Mouse (Mus musculus): ENCODE results near the gene Zfand2b. TPM values are rescaled to one million over a fixed set of nuclear protein-coding genes. Genes with fewer than 3 reads are reported as not detected.

Zfand2b gene
- polyA plus RNA-seq, 1 experiment from 2014 or later, result 39.6 TPM

- Histone ChIP-seq H3K36me3 (ENCODE audit: control insufficient read depth, insufficient read depth, low read length) (peaks cover 22% of the 10 kb centered on the region), H3K4me3 (ENCODE audit: low read length) (peak overlapping the region; percentile 92), H3K4me2 (replicated peaks; ENCODE audit: low read depth, low read length) (peak overlapping the region; percentile 86), H3K9ac (ENCODE audit: low read depth, low read length) (peak overlapping the region; percentile 70), H3K27me3 (ENCODE audit: control insufficient read depth, insufficient read depth, low read length) (no peaks in the 10 kb centered on the region), H3K27ac (ENCODE audit: low read depth, low read length) (peak overlapping the region; percentile 6; the same call in 1 of the 2 replicates), H3K4me1 (ENCODE audit: control insufficient read depth, insufficient read depth, low read length) (peaks cover 33% of the 10 kb centered on the region), H3K9me3 (ENCODE audit: control insufficient read depth, low read length) (no peaks in the 10 kb centered on the region)
- ATAC-seq (ENCODE audit: low FRiP score, low TSS enrichment), result peak; percentile 40
- 8% methylated on average over 34 of the region's 34 CpGs for WGBS
Measured at GRCm38 (mm10) chr1:75208967-75209678, 40.7 kb downstream of the Zfand2b start.

- peaks cover 29% of the 10 kb centered on the region for H3K36me3 ChIP-seq (ENCODE audit: control insufficient read depth, insufficient read depth, low read length)
- H3K27me3 ChIP-seq (ENCODE audit: control insufficient read depth, insufficient read depth, low read length), result no peaks in the 10 kb centered on the region
- peak within 1 kb of the TSS; percentile 94 for H3K9ac ChIP-seq (ENCODE audit: low read depth, low read length)
- peak within 1 kb of the TSS; percentile 92 for H3K4me3 ChIP-seq (ENCODE audit: low read length)
- H3K4me2 ChIP-seq (replicated peaks; ENCODE audit: low read depth, low read length), result peak within 1 kb of the TSS; percentile 86
- H3K27ac ChIP-seq (ENCODE audit: low read depth, low read length), result no peak within 1 kb of the TSS; the same call in 1 of the 2 replicates
- H3K9me3 ChIP-seq (ENCODE audit: control insufficient read depth, low read length), result no peaks in the 10 kb centered on the region
- peak; percentile 90 for ATAC-seq (ENCODE audit: low FRiP score, low TSS enrichment)
- 5% methylated on average over 42 of the region's 42 CpGs for WGBS
- peaks cover 33% of the 10 kb centered on the region for H3K4me1 ChIP-seq (ENCODE audit: control insufficient read depth, insufficient read depth, low read length)
Measured at GRCm38 (mm10) chr1:75210136-75211087, 42.0 kb downstream of the Zfand2b start, which contains the start of the genes Glb1l and Stk16. Gene Glb1l (minus strand): TSS chr1:75210813. Gene Stk16 (plus strand): TSS chr1:75210838.

- WGBS, result 13% methylated on average over 17 of the region's 17 CpGs
- Histone ChIP-seq H3K27ac (ENCODE audit: low read depth, low read length) (no peak overlapping the region), H3K36me3 (ENCODE audit: control insufficient read depth, insufficient read depth, low read length) (peaks cover 34% of the 10 kb centered on the region), H3K4me1 (ENCODE audit: control insufficient read depth, insufficient read depth, low read length) (peaks cover 33% of the 10 kb centered on the region), H3K9me3 (ENCODE audit: control insufficient read depth, low read length) (no peaks in the 10 kb centered on the region), H3K4me2 (replicated peaks; ENCODE audit: low read depth, low read length) (peak overlapping the region; percentile 86), H3K27me3 (ENCODE audit: control insufficient read depth, insufficient read depth, low read length) (no peaks in the 10 kb centered on the region), H3K4me3 (ENCODE audit: low read length) (peak overlapping the region; percentile 92), H3K9ac (ENCODE audit: low read depth, low read length) (peak overlapping the region; percentile 94)
- no peak for ATAC-seq (ENCODE audit: low FRiP score, low TSS enrichment)
Measured at GRCm38 (mm10) chr1:75211141-75211708, 42.8 kb downstream of the Zfand2b start.

- 92% methylated on average over 4 of the region's 4 CpGs for WGBS
- no peak overlapping the region for H3K9ac ChIP-seq (ENCODE audit: low read depth, low read length)
- no peaks in the 10 kb centered on the region for H3K27me3 ChIP-seq (ENCODE audit: control insufficient read depth, insufficient read depth, low read length)
- no peak for ATAC-seq (ENCODE audit: low FRiP score, low TSS enrichment)
- H3K9me3 ChIP-seq (ENCODE audit: control insufficient read depth, low read length), result no peaks in the 10 kb centered on the region
- peaks cover 33% of the 10 kb centered on the region for H3K4me1 ChIP-seq (ENCODE audit: control insufficient read depth, insufficient read depth, low read length)
- H3K27ac ChIP-seq (ENCODE audit: low read depth, low read length), result no peak overlapping the region
- no peak overlapping the region for H3K4me2 ChIP-seq (replicated peaks; ENCODE audit: low read depth, low read length)
- H3K4me3 ChIP-seq (ENCODE audit: low read length), result no peak overlapping the region
- peaks cover 34% of the 10 kb centered on the region for H3K36me3 ChIP-seq (ENCODE audit: control insufficient read depth, insufficient read depth, low read length)
Measured at GRCm38 (mm10) chr1:75212542-75212941, 44.1 kb downstream of the Zfand2b start.

DNA sequence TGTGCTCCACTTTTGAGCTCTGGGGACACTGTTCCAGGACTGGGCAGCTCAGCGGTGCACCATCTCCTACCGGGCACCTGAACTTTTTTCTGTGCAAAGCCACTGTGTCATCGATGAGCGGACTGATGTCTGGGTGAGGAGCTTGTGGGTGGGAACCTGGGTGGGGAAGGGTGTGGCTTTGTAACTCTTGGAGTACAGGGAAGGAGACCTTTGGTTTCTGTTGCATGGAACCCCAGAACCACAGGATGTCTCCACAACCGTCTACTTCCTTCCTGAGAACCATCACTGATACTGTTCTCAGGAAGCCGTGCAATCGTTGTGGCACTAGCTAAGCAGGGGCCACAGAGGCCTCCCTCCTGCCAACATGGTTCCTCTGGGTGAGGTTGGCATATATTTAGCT, 44.6 kb downstream of the Zfand2b start:
- H3K27ac ChIP-seq (ENCODE audit: low read depth, low read length), result no peak overlapping the region
- no peak overlapping the region for H3K4me3 ChIP-seq (ENCODE audit: low read length)
- WGBS, result 90% methylated on average over 7 of the region's 7 CpGs
- peaks cover 31% of the 10 kb centered on the region for H3K4me1 ChIP-seq (ENCODE audit: control insufficient read depth, insufficient read depth, low read length)
- H3K9ac ChIP-seq (ENCODE audit: low read depth, low read length), result no peak overlapping the region
- peaks cover 34% of the 10 kb centered on the region for H3K36me3 ChIP-seq (ENCODE audit: control insufficient read depth, insufficient read depth, low read length)
- no peaks in the 10 kb centered on the region for H3K9me3 ChIP-seq (ENCODE audit: control insufficient read depth, low read length)
- no peak for ATAC-seq (ENCODE audit: low FRiP score, low TSS enrichment)
- no peak overlapping the region for H3K4me2 ChIP-seq (replicated peaks; ENCODE audit: low read depth, low read length)
- peaks cover 3% of the 10 kb centered on the region for H3K27me3 ChIP-seq (ENCODE audit: control insufficient read depth, insufficient read depth, low read length)

DNA sequence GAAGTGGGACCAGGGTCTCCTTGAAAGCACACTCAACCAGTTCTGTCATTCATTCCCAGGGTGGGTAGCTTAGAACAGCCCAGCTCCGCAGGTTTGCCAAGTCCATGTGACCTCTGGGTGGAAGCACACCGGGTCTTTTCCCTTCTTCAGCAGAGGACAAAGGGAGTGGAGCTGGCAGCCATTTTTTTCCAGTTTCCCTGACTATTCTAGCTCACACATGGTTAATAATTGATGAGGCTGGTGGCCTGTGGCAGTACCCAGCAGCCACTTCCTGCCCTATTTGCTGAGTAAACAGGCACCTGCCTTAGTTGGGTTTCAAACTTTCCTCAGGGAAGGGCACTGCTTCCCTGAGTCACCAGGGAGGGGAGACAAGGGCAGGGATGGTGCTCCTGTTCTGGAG, 46.0 kb downstream of the Zfand2b start:
- peak overlapping the region; percentile 79; the same call in 1 of the 2 replicates for H3K27ac ChIP-seq (ENCODE audit: low read depth, low read length)
- H3K4me1 ChIP-seq (ENCODE audit: control insufficient read depth, insufficient read depth, low read length), result peaks cover 25% of the 10 kb centered on the region

GRCm38 (mm10) chr1:75214886-75215285, 46.4 kb downstream of the Zfand2b start:
- ATAC-seq (ENCODE audit: low FRiP score, low TSS enrichment), result no peak
- Histone ChIP-seq H3K4me2 (replicated peaks; ENCODE audit: low read depth, low read length) (no peak overlapping the region), H3K36me3 (ENCODE audit: control insufficient read depth, insufficient read depth, low read length) (peaks cover 34% of the 10 kb centered on the region), H3K4me3 (ENCODE audit: low read length) (no peak overlapping the region), H3K27me3 (ENCODE audit: control insufficient read depth, insufficient read depth, low read length) (peaks cover 19% of the 10 kb centered on the region), H3K9ac (ENCODE audit: low read depth, low read length) (no peak overlapping the region), H3K9me3 (ENCODE audit: control insufficient read depth, low read length) (no peaks in the 10 kb centered on the region), H3K27ac (ENCODE audit: low read depth, low read length) (peak overlapping the region; percentile 79), H3K4me1 (ENCODE audit: control insufficient read depth, insufficient read depth, low read length) (peaks cover 27% of the 10 kb centered on the region)
- 57% methylated on average over 5 of the region's 5 CpGs for WGBS

More for the DNA sequence above, 46.0 kb downstream of the Zfand2b start:
- H3K4me2 ChIP-seq (replicated peaks; ENCODE audit: low read depth, low read length), result no peak overlapping the region
- no peak overlapping the region for H3K9ac ChIP-seq (ENCODE audit: low read depth, low read length)
- no peak for ATAC-seq (ENCODE audit: low FRiP score, low TSS enrichment)
- peaks cover 16% of the 10 kb centered on the region for H3K27me3 ChIP-seq (ENCODE audit: control insufficient read depth, insufficient read depth, low read length)
- no peaks in the 10 kb centered on the region for H3K9me3 ChIP-seq (ENCODE audit: control insufficient read depth, low read length)
- H3K4me3 ChIP-seq (ENCODE audit: low read length), result no peak overlapping the region
- WGBS, result 59% methylated on average over 2 of the region's 2 CpGs
- peaks cover 34% of the 10 kb centered on the region for H3K36me3 ChIP-seq (ENCODE audit: control insufficient read depth, insufficient read depth, low read length)

- Histone ChIP-seq H3K27ac (ENCODE audit: low read depth, low read length) (no peak overlapping the region), H3K27me3 (ENCODE audit: control insufficient read depth, insufficient read depth, low read length) (peaks cover 28% of the 10 kb centered on the region)
- WGBS, result 96% methylated on average over 9 of the region's 9 CpGs
Measured at GRCm38 (mm10) chr1:75215785-75216184, 47.3 kb downstream of the Zfand2b start.

More at GRCm38 (mm10) chr1:75215785-75216184, 47.3 kb downstream of the Zfand2b start:
- no peak for ATAC-seq (ENCODE audit: low FRiP score, low TSS enrichment)
- H3K4me2 ChIP-seq (replicated peaks; ENCODE audit: low read depth, low read length), result no peak overlapping the region
- no peaks in the 10 kb centered on the region for H3K9me3 ChIP-seq (ENCODE audit: control insufficient read depth, low read length)
- no peak overlapping the region for H3K9ac ChIP-seq (ENCODE audit: low read depth, low read length)
- H3K36me3 ChIP-seq (ENCODE audit: control insufficient read depth, insufficient read depth, low read length), result peaks cover 34% of the 10 kb centered on the region
- peaks cover 22% of the 10 kb centered on the region for H3K4me1 ChIP-seq (ENCODE audit: control insufficient read depth, insufficient read depth, low read length)
- no peak overlapping the region for H3K4me3 ChIP-seq (ENCODE audit: low read length)

All from kidney, embryonic 14.5 days (tissue).